Comparison of ENCODE assay signal across 14 mouse cellular contexts in the genomic region with DNA sequence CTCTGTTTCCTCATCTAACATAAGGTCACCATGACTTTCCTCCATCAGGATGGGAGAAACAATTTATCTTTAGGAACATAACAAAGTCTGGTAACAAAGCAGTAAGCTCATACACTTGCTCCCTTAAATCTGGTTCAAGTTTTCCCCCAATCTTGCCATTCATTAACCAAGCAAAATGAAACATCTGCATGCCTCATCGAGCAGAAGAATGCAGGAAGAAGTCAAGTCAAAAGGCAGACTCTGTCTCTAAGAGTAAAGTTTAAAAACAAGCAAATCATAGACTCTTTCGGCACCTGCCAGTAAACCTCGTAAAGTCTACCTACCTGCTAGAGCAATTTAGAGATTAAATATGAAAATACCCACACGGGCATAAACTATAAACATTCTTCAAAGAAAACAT.
"Had no signal": no experiment of that assay in that cellular context is flagged by ENCODE, and none has a peak within 500 bp of the region (broad histone marks: within the 10 kb centered on the region; RNA-seq: fewer than 3 reads in every experiment).

No protein-coding gene starts in this region.

- H3K9me3 ChIP-seq: liver, embryonic 13.5 days; lung, embryonic 15.5 days; midbrain, embryonic 12.5 days; neural tube, embryonic 13.5 days had no signal

- DNase-seq: liver; liver, embryonic 13.5 days; liver, postnatal 0 days; right cerebral cortex, adult 18-20 months; right cerebral cortex, postnatal 25 days; thymus, postnatal 36 days had no signal

- H3K27ac ChIP-seq: limb, embryonic 12.5 days; liver, embryonic 13.5 days; lung, embryonic 15.5 days; midbrain, embryonic 12.5 days; neural tube, embryonic 13.5 days had no signal

- H3K9ac ChIP-seq: limb, embryonic 12.5 days; liver, embryonic 13.5 days; liver, postnatal 0 days; lung, embryonic 15.5 days; midbrain, embryonic 12.5 days; neural tube, embryonic 13.5 days had no signal

- H3K4me2 ChIP-seq: limb, embryonic 12.5 days; liver, embryonic 13.5 days; lung, embryonic 15.5 days; midbrain, embryonic 12.5 days; neural tube, embryonic 13.5 days had no signal

- H3K4me3 ChIP-seq: limb, embryonic 12.5 days; liver, embryonic 13.5 days; lung, embryonic 15.5 days; midbrain, embryonic 12.5 days; neural tube, embryonic 13.5 days had no signal

- H3K27me3 ChIP-seq: limb, embryonic 12.5 days; lung, embryonic 15.5 days; neural tube, embryonic 13.5 days had no signal

- H3K36me3 ChIP-seq: limb, embryonic 12.5 days; liver, embryonic 13.5 days; lung, embryonic 15.5 days; midbrain, embryonic 12.5 days; neural tube, embryonic 13.5 days had no signal

- ATAC-seq: hindbrain, embryonic 16.5 days; inflammation-experienced regulatory T-cells, adult 6 months; intestine, postnatal 0 days; liver, postnatal 0 days; midbrain, embryonic 16.5 days had no signal
